Mouse (Mus musculus) hindbrain, embryonic 12.5 days (tissue): ENCODE data around the gene Pla2g4c. TPM values are rescaled to one million over a fixed set of nuclear protein-coding genes. Genes with fewer than 3 reads are reported as not detected.

ENCODE experiments used
- ATAC-seq: fragments of 200-750 bp; cut with Nextera tagmentation; 2 replicates; pipeline ENCODE4 v1.8.0; 2017; ENCODE audit warnings: moderate TSS enrichment; ENCODE audit not compliant: low FRiP score
- H3K27ac ChIP-seq: fragments of 300-500 bp; sonication (generic); 2 replicates; pipeline ENCODE4 v1.5.1; 2016; ENCODE audit warnings: mild to moderate bottlenecking
- H3K27me3 ChIP-seq: fragments of 300-500 bp; sonication (generic); 2 replicates; pipeline ENCODE4 v1.6.1; 2016; ENCODE audit warnings: mild to moderate bottlenecking
- H3K36me3 ChIP-seq: fragments of 300-500 bp; sonication (generic); 2 replicates; pipeline ENCODE4 v1.6.1; 2016; ENCODE audit warnings: mild to moderate bottlenecking
- H3K4me1 ChIP-seq: fragments of 300-500 bp; sonication (generic); 2 replicates; pipeline ENCODE4 v1.6.1; 2016
- H3K4me2 ChIP-seq: fragments of 300-500 bp; sonication (generic); replicated peaks from 2 replicates; pipeline ENCODE4 v1.6.1; 2016; ENCODE audit warnings: mild to moderate bottlenecking
- H3K4me3 ChIP-seq: fragments of 300-500 bp; sonication (generic); 2 replicates; pipeline ENCODE4 v1.5.1; 2016; ENCODE audit warnings: mild to moderate bottlenecking
- H3K9ac ChIP-seq: fragments of 300-500 bp; sonication (generic); 2 replicates; pipeline ENCODE4 v1.6.1; 2016; ENCODE audit warnings: mild to moderate bottlenecking, moderate library complexity
- H3K9me3 ChIP-seq: fragments of 300-500 bp; sonication (generic); replicated peaks from 2 replicates; pipeline ENCODE4 v1.6.1; 2016; ENCODE audit warnings: mild to moderate bottlenecking
- WGBS: fragments of 180-500 bp; shearing (Covaris S2); methylation state at CpG from one replicate; pipeline ENCODE4 v1.1.7; 2016; 5-methylcytosine and 5-hydroxymethylcytosine counted together
- polyA plus RNA-seq: library from polyadenylated mRNA; unstranded; fragments of >200 nt; fragmentation: Nextera tagmentation; extraction: Ambion mirVana; gene quantifications from 2 replicates; pipeline ENCODE4 v1.2.1, GENCODE M21; 2016

The Pla2g4c gene
- polyA plus RNA-seq, 1 experiment from 2014 or later, result 0.93 TPM

DNA sequence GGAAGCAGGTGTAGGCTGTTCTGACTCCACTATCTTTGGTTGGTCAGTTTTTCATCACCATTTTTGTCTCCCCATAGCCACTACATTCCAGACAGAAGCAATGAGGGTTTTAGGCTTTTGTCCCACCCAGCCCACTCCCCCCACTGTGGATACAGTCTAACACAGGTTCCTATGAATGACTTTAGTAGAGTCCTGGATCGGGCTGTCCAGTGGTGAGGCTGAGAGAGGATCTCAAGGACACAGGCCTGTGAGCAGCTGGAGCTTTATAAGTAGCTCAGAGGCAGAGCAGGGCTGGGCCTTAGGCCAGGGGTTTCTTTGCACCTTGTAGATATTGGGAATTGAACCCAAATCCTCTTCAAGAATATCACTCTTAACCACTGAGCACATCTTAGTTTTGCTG lies 22.8 kb upstream of the Pla2g4c start:
- Histone ChIP-seq H3K36me3 (peaks cover 88% of the 10 kb centered on the region), H3K9me3 (no peaks in the 10 kb centered on the region), H3K27ac (no peak overlapping the region), H3K4me1 (no peaks in the 10 kb centered on the region), H3K4me2 (no peak overlapping the region), H3K9ac (no peak overlapping the region), H3K4me3 (no peak overlapping the region), H3K27me3 (no peaks in the 10 kb centered on the region)
- ATAC-seq, result no peak
- 95% methylated on average over 1 of the region's 1 CpGs for WGBS

GRCm38 (mm10) chr7:13302780-13303179 lies 21.7 kb upstream of the Pla2g4c start:
- Histone ChIP-seq H3K9me3 (no peaks in the 10 kb centered on the region), H3K36me3 (peaks cover 86% of the 10 kb centered on the region), H3K27ac (no peak overlapping the region), H3K9ac (no peak overlapping the region), H3K4me1 (no peaks in the 10 kb centered on the region), H3K27me3 (no peaks in the 10 kb centered on the region), H3K4me3 (no peak overlapping the region), H3K4me2 (no peak overlapping the region)
- no peak for ATAC-seq
- WGBS, result 82% methylated on average over 2 of the region's 2 CpGs

DNA sequence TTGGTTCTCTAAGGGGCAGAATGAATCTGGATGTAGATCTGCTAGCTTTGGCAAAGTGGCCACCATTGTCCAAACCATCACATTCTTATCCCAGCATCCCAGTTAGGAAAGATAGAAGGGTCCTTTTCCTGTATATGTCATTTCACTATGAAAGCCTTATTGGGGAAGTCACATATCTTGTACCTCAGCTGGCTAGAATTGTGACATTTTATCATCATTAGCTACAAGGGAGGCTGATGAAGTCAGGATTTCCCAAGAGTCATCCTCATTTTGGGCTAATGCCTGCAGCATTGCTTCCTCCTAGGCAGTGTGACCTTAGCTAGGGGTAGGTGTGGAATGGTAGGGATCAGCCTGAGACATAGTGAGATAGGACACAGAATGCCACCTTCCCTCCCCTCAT lies 21.1 kb upstream of the Pla2g4c start:
- no peaks in the 10 kb centered on the region for H3K27me3 ChIP-seq
- ATAC-seq, result no peak
- H3K27ac ChIP-seq, result no peak overlapping the region
- H3K4me1 ChIP-seq, result no peaks in the 10 kb centered on the region
- peaks cover 82% of the 10 kb centered on the region for H3K36me3 ChIP-seq
- H3K4me2 ChIP-seq, result no peak overlapping the region
- H3K9ac ChIP-seq, result no peak overlapping the region
- no peak overlapping the region for H3K4me3 ChIP-seq
- no peaks in the 10 kb centered on the region for H3K9me3 ChIP-seq

DNA sequence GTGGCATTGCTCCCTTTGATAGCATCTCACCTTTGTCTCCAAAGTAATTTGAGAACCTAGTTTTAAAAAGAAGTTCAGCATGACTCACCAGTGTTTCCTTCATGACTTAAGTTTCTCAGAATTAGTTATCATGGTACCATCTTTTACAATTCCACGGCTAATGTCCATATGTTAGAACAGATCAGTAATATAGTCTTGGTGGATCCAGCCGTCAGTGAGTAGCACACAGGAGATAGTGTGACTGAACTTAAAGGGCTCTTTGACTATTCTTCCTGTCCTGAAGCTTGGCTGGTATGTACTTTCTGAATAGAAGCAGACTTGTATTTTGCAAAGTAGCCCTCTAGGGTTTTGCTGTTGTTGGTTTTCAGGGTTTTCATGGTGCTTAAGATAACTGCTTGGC lies 15.0 kb upstream of the Pla2g4c start:
- Histone ChIP-seq H3K9me3 (no peaks in the 10 kb centered on the region), H3K4me1 (no peaks in the 10 kb centered on the region), H3K4me3 (no peak overlapping the region), H3K4me2 (no peak overlapping the region), H3K27me3 (no peaks in the 10 kb centered on the region), H3K27ac (no peak overlapping the region), H3K9ac (no peak overlapping the region), H3K36me3 (peaks cover 80% of the 10 kb centered on the region)
- no peak for ATAC-seq
- 94% methylated on average over 2 of the region's 2 CpGs for WGBS

DNA sequence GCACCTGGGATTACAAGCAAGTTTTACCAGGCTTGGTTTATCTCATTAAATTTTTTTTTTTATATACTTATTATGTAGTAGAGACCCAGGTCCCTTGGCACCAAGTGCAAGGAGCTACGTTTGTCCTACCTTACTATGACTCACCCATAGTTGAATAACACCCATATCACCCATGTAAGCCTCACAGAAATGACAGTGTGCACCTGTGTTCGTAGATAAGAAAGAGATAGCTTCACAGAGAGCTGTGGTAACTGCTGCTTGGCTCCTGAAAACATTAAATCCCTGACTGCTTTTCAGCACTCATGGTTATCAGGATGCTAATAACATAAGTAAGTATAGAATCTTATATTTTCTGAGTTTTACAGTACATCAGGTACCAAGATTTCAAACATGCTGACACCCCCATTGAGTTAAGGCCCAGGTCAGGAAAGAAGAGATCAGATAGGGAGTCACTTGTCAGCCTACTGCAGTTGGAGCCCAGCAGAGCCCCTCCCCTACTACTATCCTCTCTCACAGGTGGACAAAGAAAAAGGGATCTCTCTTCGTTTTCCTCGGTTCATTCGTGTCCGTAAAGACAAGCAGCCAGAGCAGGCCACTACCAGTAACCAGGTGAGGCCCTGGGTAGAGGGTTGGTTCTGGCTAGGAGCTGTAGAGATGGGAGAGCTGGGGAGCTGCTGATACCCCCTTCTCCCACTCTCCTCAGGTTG lies 13.8 kb upstream of the Pla2g4c start:
- no peak overlapping the region for H3K9ac ChIP-seq
- no peaks in the 10 kb centered on the region for H3K27me3 ChIP-seq
- WGBS, result 88% methylated on average over 6 of the region's 6 CpGs
- H3K4me2 ChIP-seq, result no peak overlapping the region
- H3K9me3 ChIP-seq, result no peaks in the 10 kb centered on the region
- H3K27ac ChIP-seq, result no peak overlapping the region
- no peak for ATAC-seq
- no peaks in the 10 kb centered on the region for H3K4me1 ChIP-seq
- H3K4me3 ChIP-seq, result no peak overlapping the region
- H3K36me3 ChIP-seq, result peaks cover 70% of the 10 kb centered on the region

DNA sequence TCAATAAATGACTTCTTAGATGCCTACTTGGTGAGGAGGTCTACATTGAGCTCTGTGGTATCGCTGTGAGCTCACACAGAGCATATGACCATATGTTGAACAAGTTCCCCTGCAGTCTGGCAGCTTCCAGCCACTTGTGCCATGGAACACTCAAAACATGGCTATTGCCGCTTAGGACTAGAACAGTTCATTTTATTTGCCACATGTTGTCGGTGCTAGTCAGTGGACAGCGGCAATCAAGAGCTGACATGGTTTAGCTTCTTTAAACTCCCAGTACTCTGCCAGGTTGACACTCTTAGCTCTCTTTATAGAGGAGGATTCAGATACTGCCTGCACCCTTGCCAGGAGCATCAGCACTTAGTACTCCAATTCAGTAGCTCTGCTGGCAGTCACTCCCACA lies 13.1 kb upstream of the Pla2g4c start:
- ATAC-seq, result no peak
- WGBS, result 100% methylated on average over 4 of the region's 4 CpGs
- Histone ChIP-seq H3K4me1 (no peaks in the 10 kb centered on the region), H3K4me2 (no peak overlapping the region), H3K27ac (no peak overlapping the region), H3K4me3 (no peak overlapping the region), H3K27me3 (no peaks in the 10 kb centered on the region), H3K36me3 (peaks cover 62% of the 10 kb centered on the region), H3K9ac (no peak overlapping the region), H3K9me3 (no peaks in the 10 kb centered on the region)

GRCm38 (mm10) chr7:13314095-13314597 lies 10.3 kb upstream of the Pla2g4c start:
- Histone ChIP-seq H3K4me2 (no peak overlapping the region), H3K27ac (no peak overlapping the region), H3K4me3 (no peak overlapping the region), H3K9ac (no peak overlapping the region), H3K36me3 (peaks cover 42% of the 10 kb centered on the region), H3K9me3 (no peaks in the 10 kb centered on the region), H3K4me1 (no peaks in the 10 kb centered on the region), H3K27me3 (no peaks in the 10 kb centered on the region)
- ATAC-seq, result no peak
- WGBS, result 91% methylated on average over 5 of the region's 5 CpGs

GRCm38 (mm10) chr7:13321424-13321823 lies 3.0 kb upstream of the Pla2g4c start:
- Histone ChIP-seq H3K9ac (no peak overlapping the region), H3K4me2 (no peak overlapping the region), H3K4me1 (no peaks in the 10 kb centered on the region), H3K4me3 (no peak overlapping the region), H3K27me3 (no peaks in the 10 kb centered on the region), H3K36me3 (no peaks in the 10 kb centered on the region), H3K27ac (no peak overlapping the region), H3K9me3 (no peaks in the 10 kb centered on the region)
- ATAC-seq, result no peak
- WGBS, result 92% methylated on average over 3 of the region's 3 CpGs

DNA sequence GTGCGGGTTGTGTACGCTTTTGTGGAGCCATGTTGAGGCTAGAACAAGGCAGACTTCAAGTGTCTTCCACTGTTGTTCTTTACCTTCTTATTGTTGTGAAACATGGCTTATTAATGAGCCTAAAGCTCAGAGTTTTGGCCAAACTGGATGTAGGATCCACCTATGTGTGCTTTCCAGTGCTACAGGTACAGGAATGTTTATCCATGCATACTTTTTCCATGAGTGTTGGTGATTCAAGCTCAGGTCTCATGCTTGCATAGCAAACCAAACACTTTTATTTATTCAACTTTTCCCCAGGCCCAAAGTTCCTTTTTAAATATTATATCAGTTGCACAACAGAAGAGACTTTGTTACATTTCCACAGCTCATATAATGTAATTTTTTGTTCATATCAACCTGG lies 6.1 kb downstream of the Pla2g4c start:
- no peak overlapping the region for H3K27ac ChIP-seq
- no peaks in the 10 kb centered on the region for H3K9me3 ChIP-seq
- ATAC-seq, result no peak
- H3K9ac ChIP-seq, result no peak overlapping the region
- H3K36me3 ChIP-seq, result peaks cover 10% of the 10 kb centered on the region; the same call in 1 of the 2 replicates
- no peak overlapping the region for H3K4me3 ChIP-seq
- H3K4me2 ChIP-seq, result no peak overlapping the region
- H3K4me1 ChIP-seq, result no peaks in the 10 kb centered on the region
- no peaks in the 10 kb centered on the region for H3K27me3 ChIP-seq
- 94% methylated on average over 2 of the region's 2 CpGs for WGBS

DNA sequence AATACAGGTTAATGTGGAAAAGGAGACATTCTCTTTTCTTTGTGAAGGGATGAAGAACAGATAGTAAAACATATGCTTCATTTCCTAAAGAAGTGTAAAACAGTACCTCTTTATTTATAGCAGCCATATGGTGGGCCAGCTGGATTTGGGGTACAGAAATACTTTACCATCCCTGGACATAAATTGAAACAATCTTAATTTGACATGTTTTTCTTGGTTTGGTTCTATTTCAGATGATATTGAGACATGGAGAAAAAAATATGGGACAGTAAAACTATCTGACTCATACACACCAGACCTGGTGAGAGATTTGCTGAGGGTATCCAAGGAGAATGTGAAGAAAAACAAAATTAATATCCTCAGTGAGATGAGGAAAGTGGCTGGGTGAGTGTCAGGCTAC lies 31.5 kb downstream of the Pla2g4c start:
- Histone ChIP-seq H3K4me1 (no peaks in the 10 kb centered on the region), H3K27ac (no peak overlapping the region), H3K4me3 (no peak overlapping the region), H3K36me3 (peaks cover 37% of the 10 kb centered on the region), H3K9ac (no peak overlapping the region), H3K27me3 (no peaks in the 10 kb centered on the region), H3K9me3 (peaks cover 9% of the 10 kb centered on the region; the same call in 1 of the 2 replicates), H3K4me2 (no peak overlapping the region)
- no peak for ATAC-seq

GRCm38 (mm10) chr7:13380588-13380987 lies 56.1 kb downstream of the Pla2g4c start:
- no peaks in the 10 kb centered on the region for H3K27me3 ChIP-seq
- H3K4me2 ChIP-seq, result no peak overlapping the region
- H3K27ac ChIP-seq, result no peak overlapping the region
- no peaks in the 10 kb centered on the region for H3K4me1 ChIP-seq
- H3K9me3 ChIP-seq, result no peaks in the 10 kb centered on the region
- H3K36me3 ChIP-seq, result no peaks in the 10 kb centered on the region
- no peak for ATAC-seq
- H3K4me3 ChIP-seq, result no peak overlapping the region
- no peak overlapping the region for H3K9ac ChIP-seq
- WGBS, result 75% methylated on average over 2 of the region's 2 CpGs

- H3K36me3 ChIP-seq, result no peaks in the 10 kb centered on the region
- no peaks in the 10 kb centered on the region for H3K27me3 ChIP-seq
- H3K9me3 ChIP-seq, result 0 out of 2 replicates have a peak, but pooled peaks cover 3% of the 10 kb centered on the region
- H3K4me2 ChIP-seq, result no peak within 1 kb of the TSS
- H3K9ac ChIP-seq, result no peak within 1 kb of the TSS
- WGBS, result 81% methylated on average over 1 of the region's 1 CpGs
- no peak within 1 kb of the TSS for H3K27ac ChIP-seq
- H3K4me1 ChIP-seq, result no peaks in the 10 kb centered on the region
- no peak within 1 kb of the TSS for H3K4me3 ChIP-seq
- no peak for ATAC-seq
Observed at GRCm38 (mm10) chr7:13397832-13398231, 73.4 kb downstream of the Pla2g4c start, which contains the start of gene Cabp5. Gene Cabp5 (plus strand): TSS chr7:13398132.
